Mouse (Mus musculus) G1E (cell line): ENCODE results near the gene Zfp300.

Source experiments
- CTCF ChIP-seq: IDR thresholded peaks from 2 replicates; pipeline ENCODE4 v1.5.1; 2012; ENCODE audit warnings: low read depth, low read length, inconsistent platforms, mixed read lengths
- GATA2 ChIP-seq: IDR thresholded peaks from 2 replicates; pipeline ENCODE4 v1.6.1; 2012; ENCODE audit warnings: low read depth, low read length, inconsistent platforms, borderline replicate concordance
- POLR2AphosphoS5 ChIP-seq: IDR thresholded peaks from 2 replicates; pipeline ENCODE4 v1.6.1; 2012; ENCODE audit warnings: low read depth, low read length, inconsistent platforms; ENCODE audit not compliant: insufficient replicate concordance

DNA sequence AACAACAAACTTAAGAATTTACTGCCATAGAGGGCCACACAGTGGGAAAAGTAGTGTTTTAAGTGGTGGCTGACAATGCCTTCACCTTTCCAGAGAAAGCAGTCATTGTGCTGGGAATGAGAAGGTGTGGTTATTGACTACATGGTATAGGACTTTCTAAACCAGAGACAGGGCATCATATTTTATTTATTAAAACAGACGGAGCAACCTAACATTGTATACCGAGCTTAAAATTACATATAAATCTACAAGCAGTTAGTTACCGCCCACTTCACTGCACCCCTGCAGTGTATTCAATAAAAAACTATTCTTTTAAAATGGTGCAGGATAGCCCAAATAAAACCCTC lies 26.8 kb downstream of the Zfp300 start:
- TF ChIP-seq POLR2AphosphoS5, result no peak
- no peak for TF ChIP-seq CTCF
- TF ChIP-seq GATA2, result no peak
